Mouse (Mus musculus) lung, postnatal 36 days (tissue): Measurements from ENCODE around the gene Pds5a.
"Not testable (repeated sequence)": the region's sequence is repeated elsewhere in the genome, so short reads cannot be mapped to it uniquely, and the experiment has no call there.

Experiments used
- DNase-seq: peaks from one replicate; pipeline ENCODE4 v3.0.0; 2022; ENCODE audit warnings: mixed read lengths

Gene Pds5a

DNA sequence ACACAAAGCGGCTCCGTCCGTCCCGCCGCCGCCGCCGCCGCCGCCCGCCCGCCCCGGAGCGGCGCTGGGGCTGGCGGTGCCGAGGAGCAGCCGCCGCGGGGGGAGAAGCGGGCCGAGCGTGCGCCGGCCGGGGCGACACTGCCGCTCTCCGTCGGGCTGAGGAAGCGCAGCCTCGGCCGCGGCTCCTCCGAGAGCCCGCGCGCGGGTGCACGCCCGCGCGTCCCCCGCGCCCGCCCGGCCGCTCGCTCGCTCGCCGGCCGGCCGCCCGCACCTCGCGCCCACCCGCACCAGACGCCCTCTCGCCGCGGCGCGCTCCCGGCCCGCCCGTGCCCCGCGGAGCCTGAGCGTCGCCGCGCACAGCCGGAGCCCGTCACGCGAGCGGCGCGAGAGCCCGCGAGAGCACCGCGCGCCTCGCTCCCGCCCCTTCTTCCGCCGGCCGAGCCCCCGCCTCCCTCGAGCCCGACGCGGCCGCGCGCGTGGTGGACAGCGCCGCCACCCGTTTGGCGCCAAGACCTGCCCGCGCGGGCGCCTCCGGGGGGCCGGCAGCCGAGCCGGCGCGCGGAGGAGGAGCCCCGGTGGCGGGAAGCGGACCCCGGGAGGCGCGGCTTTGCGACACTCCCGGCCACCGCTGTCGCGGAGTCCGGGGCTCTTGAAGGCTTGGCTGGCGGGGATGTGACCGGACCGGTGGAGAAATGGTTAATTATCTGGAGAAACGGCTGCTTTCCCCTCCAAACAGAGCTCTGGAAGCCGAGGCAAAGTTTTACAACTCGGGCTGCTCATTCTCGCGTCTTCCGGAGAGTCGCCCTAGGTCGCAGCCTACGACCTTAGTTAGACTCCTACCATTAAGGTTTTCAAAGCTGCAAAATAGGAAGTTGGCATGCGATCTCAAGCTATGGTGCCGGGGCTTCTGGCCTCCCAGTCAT, at the start of gene Pds5a:
Pds5a (minus strand) TSS at position 438 of the 923 bp plus-strand sequence.
- peak; percentile 83 for DNase-seq

DNA sequence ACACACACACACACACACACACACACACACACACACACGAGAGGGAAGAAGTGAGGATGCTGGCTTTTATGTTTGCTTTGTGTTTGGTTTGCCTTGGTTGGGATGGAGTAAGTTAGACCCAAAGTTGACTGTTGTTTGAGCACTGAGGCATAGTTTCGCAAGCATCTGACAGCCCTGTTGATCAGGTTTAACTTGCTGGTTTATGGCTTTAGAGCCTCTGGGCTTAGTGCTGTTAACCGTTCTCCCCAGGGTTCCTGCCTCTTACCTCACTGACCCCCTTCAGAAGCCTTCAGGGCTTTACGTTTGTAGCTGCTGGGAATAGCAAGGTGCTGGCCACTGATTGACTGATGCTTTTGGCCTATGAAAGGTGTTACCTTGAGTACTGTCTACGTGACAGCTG, 48.8 kb upstream of the Pds5a start:
- no peak for DNase-seq

DNA sequence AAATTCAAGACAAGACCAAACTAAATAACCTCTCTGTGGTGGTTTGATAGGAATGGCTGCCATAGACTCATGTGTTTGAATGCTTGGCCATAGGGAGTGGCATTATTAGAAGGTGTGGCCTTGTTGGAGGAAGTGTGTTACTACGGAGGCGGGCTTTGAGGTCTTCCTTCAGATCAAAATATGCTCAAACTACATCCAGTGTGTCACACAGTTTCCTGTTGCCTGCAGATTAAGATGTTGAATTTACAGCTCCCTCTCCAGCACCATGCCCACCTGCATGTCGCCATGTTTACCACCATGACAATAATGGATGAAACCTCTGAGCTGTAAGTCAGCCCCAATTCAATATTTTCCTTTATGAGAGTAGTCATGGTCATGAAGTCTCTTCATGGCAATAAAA, 41.3 kb upstream of the Pds5a start:
- DNase-seq = no peak

DNA sequence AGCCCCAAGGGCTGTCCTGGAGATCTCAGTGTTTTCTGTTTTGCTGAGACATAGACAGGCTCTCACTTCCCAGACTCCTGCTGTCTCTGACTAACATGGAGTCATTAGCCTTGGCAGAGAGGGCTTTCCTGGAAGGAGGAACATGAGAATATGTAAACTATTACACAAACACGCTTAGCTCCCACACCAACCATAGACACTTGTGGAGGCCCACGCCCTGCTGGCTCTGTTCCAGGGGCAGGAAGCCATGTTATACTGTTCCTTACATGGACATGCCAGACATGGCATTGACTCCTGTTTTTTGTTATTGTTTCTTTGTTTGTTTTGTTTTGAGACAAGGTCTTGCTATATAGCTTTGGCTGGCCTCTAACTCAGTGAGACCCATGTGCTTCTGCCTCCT, 37.5 kb upstream of the Pds5a start:
- peak; percentile 70 for DNase-seq

DNA sequence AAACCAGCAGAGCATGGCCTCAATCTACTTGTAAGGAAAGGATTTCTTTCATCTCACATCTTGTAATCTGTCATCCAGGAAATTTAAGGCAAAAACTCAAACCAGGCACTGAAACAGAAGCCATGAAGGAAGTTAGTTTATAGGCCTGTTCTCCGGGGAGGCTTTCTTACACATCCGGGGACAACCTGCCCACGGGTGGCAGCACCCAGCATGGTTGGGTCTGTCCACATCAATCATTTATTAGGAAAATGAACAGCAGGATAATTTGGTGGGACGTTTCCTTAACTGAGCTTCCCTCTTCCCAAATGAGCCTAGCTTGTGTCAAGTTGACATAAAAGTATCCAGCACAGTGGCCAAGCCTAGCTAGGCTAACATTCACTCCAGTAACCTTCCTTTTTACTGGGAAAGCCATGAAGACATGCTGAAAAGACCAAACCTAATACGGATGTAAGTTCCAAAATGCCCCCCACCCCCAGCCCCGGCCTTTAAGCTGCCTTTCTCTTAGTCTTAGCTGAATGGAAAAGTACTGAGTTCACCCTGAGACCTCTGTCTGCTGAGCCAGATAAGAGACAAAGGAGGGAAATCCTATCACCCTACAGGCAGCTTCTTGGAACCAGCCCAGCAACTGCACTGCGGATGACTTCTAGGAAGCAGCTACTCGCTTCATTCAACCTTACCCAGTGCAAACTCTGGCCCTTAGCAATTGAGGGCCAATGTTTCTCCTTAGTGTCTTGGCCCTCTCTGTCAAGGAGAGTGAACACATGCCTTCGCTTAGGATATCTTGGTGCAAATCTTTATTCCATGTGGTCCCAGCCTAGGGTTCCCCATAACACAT, 33.3 kb upstream of the Pds5a start:
- DNase-seq = peak; percentile 84

GRCm38 (mm10) chr5:65724311-65725054, 26.4 kb upstream of the Pds5a start:
- DNase-seq = peak; percentile 87

DNA sequence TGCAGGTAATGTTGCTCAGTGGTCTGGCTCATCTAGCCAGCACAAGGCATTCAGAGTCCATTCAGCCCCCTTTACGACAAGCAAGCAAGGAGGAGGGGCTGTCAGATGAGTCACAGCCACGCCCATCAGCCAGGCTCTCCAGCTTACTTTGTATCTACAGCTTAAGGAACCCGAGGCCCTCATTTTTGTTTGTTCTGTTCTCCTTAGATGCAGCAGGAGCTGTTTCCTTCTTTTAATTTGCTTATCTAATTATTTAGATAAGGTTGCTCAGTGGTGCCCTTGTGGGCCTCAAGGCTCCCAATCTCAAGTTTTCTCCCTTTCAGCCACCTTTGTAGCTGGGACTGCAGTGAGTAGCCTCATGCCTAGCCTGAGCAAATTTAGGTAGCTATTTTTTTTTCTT, 20.3 kb upstream of the Pds5a start:
- peak; percentile 52 for DNase-seq

GRCm38 (mm10) chr5:65717903-65718211, 19.8 kb upstream of the Pds5a start:
- DNase-seq = not testable (repeated sequence)

- no peak for DNase-seq
Observed at GRCm38 (mm10) chr5:65717063-65717902, 19.2 kb upstream of the Pds5a start.

DNA sequence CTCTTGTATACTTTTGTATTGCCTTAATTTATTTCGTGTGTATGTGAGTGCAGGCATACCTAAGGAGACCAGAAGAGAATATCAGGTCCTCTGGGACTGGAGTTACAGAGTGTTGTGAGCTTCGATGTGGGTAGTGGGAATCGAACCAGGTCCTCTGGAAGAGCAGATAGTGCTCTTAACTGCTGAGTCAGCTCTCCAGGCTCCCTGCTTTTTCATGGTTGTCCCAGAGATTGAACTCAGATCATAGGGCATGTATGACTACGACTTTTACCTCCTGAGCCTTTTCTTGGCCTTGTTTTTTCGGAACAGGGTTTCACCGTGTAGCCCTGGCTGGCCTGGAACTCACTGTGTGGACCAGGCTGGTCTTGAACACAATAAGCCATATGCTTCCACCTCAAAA, 17.0 kb upstream of the Pds5a start:
- DNase-seq = no peak

DNA sequence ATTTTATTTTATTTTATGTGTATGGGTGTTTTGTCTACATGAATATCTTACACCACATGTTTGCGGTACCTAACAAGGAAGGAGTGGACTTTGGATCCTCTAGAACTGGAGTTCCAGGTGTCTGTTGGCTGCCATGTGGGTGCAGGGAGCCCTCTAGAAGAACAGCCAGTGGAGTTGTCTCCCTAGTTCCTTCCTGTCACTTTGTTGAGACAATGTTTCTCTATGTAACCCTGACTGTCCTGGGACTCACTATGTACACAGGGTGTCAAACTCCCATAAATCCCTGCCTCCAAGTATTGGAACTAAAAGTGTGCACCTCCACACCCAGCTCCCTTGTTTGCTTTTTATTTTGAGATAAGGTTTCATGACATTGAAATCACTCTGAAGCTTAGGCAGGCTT, 13.4 kb upstream of the Pds5a start:
- DNase-seq = no peak

- DNase-seq = no peak
Observed at GRCm38 (mm10) chr5:65710267-65710666, 12.2 kb upstream of the Pds5a start.

DNA sequence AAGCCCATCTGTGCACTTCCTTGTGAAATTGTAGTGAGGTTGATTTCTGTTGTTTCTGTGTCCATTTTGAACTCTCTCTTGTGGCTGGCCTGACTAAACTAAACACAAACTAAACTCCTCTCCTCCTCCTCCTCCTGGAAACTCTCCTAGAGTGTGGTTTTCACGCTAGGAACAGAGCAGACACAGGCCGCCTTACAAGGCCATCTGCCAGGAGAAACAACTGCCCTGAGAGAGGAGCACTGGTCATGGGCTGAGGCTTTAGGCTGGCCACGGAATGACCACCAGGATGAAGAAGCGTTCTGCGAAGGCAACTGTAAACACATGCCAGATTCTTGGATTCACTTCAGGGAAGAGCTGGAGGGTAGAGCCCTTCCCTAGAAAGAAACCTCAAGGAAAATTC, 8.9 kb upstream of the Pds5a start:
- DNase-seq = no peak

DNA sequence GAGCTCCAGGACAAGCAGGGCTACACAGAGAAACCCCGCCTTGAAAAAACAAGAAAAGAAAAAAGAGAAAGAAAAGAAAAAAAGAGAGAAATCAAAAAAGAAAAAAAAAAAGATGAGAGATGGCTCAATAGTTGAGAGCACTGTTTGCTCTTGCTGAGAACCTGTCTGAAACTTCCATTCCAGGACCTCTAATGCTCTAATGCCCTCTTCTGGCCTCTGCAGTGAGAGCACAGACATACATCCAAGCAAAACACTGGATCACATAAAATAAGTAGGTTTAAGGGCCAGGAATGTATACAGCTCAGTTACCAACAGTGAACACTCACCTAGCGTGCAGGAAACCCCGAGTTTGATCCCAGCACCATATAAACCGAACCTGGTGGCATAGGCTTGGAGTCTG, 8.1 kb upstream of the Pds5a start:
- DNase-seq = no peak

- no peak for DNase-seq
Observed at GRCm38 (mm10) chr5:65704765-65705678, 6.9 kb upstream of the Pds5a start.

DNA sequence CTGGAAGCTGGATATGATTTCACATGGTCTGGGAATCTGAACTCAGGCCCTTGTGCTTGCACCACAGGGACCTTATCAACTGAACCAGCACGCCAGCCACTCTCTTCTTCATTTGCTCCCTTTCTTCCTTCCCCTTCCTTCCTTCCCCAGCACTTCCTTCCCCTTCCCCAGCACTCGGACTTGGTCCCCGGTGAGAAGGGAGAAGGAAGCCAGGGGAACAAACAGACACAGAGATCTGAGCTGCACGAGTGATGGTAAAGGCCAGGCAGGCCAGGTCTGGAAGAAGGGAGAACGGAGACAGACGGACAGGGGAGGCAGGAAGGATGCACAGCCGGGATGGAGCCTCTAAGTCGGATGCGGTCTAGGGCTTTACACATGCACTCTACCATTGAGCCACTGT, 5.2 kb upstream of the Pds5a start:
- DNase-seq = no peak

DNA sequence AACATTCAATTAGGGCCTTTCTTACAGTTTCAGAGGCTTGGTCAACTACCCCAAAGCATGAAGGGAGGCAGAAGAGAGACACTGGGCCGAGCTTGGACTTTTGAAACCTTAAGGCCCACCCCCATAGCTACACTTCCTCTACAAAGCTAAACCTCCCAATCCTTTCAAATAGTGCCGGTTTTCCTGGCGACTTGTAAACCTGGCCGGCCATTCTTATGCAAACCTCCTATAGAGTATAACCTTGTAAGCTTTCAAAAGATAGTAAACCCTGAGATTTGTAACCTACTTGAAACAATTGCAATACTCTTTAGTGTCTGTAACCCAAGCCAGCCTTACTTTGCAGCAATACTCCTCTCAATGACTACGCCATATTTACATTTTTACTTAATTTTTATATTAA, 2.0 kb upstream of the Pds5a start:
- DNase-seq = no peak

DNA sequence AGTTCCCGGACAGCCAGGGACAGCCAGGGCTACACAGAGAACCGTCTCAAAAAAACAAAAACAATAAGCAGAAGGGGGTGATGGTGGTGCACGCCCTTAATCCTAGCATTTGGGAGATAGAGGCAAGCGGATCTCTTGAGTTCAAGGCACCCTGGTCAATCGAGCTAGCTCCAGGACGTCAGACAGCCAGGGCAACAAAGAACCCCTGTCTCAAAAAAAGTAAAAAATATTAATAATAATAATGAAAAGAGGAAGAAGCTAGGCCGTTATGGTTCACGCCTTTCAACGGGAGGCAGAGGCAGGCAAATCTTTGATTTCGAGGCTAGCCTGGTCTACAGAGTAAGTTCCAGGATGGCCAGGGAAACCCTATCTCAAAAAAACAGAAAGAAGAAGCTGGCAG, 1.1 kb upstream of the Pds5a start:
- no peak for DNase-seq

DNA sequence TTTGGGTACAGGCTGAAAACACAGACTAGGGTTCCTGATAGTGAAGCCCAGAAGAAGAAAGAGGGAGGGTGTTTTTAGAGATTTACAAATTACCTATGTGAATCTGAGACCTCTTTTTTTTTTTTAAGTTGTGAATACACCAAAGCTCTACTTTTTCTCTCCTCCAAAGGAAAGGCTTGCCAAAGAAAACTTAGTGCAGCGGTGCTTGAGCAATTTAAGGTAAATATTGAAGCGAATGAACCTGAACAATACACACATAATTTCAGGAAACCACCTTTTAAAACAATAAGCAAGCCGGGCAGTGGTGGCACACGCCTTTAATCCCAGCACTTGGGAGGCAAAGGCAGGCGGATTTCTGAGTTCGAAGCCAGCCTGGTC, 675 bp upstream of the Pds5a start:
- peak; percentile 22 for DNase-seq

- DNase-seq = no peak
Observed at GRCm38 (mm10) chr5:65697486-65697835, 612 bp downstream of the Pds5a start.

- peak; percentile 86 for DNase-seq
Observed at GRCm38 (mm10) chr5:65696821-65697485, 1.1 kb downstream of the Pds5a start.
